Mouse (Mus musculus): Measurements from ENCODE around the gene Eif2ak2.

Gene Eif2ak2

GRCm38 (mm10) chr17:78834856-78835835 lies 47.2 kb downstream of the Eif2ak2 start, which contains the start of the genes Heatr5b and Gpatch11:
Heatr5b (minus strand) TSS chr17:78835364.
Gpatch11 (plus strand) TSS chr17:78835567.
- peak; percentile 96 to 99 for DNase-seq (ENCODE audit: low spot score in 2 of 2)

- DNase-seq (ENCODE audit: low spot score in 2 of 2), result no peak
Measured at GRCm38 (mm10) chr17:78824346-78824745, 58.0 kb downstream of the Eif2ak2 start.

DNA sequence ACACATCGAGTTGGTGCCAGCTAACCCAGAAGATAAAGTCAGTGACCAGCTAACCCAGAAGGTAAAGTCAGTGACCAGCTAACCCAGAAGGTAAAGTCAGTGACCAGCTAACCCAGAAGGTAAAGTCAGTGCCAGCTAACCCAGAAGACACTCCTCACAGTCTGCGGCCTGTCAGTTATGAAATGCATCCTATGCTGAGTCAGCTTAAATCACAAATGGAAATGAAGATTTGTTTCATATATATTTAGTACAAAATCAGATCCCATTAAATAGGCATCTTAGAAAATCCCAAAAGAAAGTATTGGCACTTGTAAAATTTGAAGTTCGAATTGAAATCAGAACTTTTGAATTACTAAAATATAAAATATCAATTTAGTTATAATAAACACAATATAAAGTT lies 72.8 kb downstream of the Eif2ak2 start:
- DNase-seq (ENCODE audit: low spot score in 2 of 2), result no peak

DNA sequence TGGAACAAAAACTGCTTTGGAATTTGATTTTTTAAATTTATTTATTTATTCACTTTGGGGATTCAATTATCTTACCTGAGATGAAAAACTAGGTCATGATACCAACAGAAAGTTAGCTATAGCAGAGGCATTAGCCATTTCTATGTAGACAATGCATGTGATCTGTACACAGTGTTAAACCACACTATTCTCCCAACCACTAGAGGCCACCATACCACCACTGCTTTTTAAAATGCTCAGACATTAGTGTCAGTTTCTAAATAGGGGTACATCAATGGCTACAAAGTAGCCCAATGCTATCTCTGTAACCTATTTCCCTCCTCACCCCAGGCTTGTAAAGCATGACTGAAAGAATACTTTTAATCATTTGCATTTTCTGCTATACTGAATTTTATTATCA lies 73.4 kb downstream of the Eif2ak2 start:
- no peak for DNase-seq (ENCODE audit: low spot score in 2 of 2)
